Mouse (Mus musculus) megakaryocyte-erythroid progenitor cell, adult 5-6 weeks (primary cell): Measurements from ENCODE around the gene Zbtb4. TPM values are rescaled to one million over a fixed set of nuclear protein-coding genes. Genes with fewer than 3 reads are reported as not detected.
A peak's percentile ranks its signal among the peaks of the same experiment; 100 is the strongest.
"Not testable (repeated sequence)": the region's sequence is repeated elsewhere in the genome, so short reads cannot be mapped to it uniquely, and the experiment has no call there.

Experiments
- ATAC-seq: replicated peaks from 2 replicates; pipeline ENCODE4 v1.8.0; 2016; ENCODE audit warnings: mild to moderate bottlenecking, inconsistent platforms; ENCODE audit not compliant: severe bottlenecking, poor library complexity, low FRiP score, low TSS enrichment
- total RNA-seq, 2 experiments: library from RNA; stranded (forward) in 1 of 2; stranded (reverse) in 1 of 2; fragments of 200-1000, 215-1000 nt in 1 of 2; fragments of >200 nt in 1 of 2; fragmentation: Nextera tagmentation in 1 of 2; gene quantifications; 2 replicates each; pipeline ENCODE4 v1.2.3; 2014 to 2017

Gene Zbtb4
- total RNA-seq (2014; fragmentation: Nextera tagmentation) (2.8 and 4.0 TPM in 2 replicates), total RNA-seq (2017) (1.1 and 2.1 TPM in 2 replicates)

GRCm38 (mm10) chr11:69765221-69766125, at the start of gene Zbtb4:
Gene Zbtb4 (plus strand): TSS chr11:69765912.
- ATAC-seq: no peak

DNA sequence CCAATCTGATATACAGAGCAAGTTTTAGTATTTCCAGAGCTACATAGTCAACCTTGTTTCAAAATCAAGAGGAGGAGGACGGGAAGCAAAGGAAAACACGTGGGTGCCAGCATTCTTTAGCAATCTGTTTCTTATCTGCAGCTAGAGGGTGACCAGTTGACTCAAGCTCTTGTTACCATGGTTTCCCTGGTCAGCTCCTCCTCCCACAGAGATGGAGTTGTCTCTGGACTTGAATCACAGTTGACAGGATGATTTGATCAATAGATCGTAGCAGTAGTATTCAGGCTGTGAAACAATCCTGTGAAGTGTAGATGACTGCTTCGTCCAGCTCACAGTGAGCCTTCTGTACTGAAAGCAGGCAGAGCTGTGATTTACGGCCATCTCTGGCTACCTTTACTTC, 49.8 kb upstream of the Zbtb4 start:
- ATAC-seq: no peak

DNA sequence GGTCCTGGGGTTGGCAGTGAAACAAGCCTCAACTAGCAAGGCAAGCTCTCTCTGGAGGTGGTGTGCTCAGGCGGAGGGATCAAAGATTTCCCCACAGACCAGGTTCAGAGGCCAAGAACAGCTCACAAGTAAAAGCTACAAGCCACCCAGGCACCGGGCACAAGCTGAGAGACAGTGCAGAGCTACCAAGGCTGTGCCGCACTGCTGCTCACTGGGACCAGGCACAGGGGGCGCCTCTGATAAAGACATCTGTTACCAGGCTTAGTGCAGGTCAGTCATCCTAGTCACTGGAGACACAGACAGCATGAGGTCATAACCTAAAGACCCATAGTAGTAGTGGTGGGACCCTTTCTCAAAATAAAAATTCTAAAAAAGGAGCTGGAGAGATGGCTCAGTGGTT, 48.8 kb upstream of the Zbtb4 start:
- no peak for ATAC-seq

DNA sequence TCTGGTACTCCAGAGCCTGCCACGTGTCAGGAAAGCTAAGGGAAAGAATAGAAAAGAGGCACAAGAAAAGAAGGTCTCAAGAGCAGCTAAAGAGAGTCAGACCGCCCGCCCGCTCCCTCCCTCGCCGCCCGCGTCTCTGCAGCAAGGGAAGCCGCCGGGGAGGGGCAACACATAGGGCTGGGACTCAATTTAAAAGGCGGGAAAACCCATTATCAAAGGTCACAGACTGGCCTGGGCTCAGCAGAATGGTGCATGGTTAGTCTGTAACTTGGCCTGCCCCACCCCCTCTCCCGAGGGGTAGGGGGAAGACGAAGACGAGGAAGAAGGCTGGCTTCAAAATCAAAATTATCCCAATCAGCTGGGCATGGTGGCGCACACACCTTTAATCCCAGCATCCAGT, 47.1 kb upstream of the Zbtb4 start:
- no peak for ATAC-seq

GRCm38 (mm10) chr11:69719423-69719822, 46.3 kb upstream of the Zbtb4 start:
- ATAC-seq: no peak

GRCm38 (mm10) chr11:69720852-69721251, 44.9 kb upstream of the Zbtb4 start:
- no peak for ATAC-seq

DNA sequence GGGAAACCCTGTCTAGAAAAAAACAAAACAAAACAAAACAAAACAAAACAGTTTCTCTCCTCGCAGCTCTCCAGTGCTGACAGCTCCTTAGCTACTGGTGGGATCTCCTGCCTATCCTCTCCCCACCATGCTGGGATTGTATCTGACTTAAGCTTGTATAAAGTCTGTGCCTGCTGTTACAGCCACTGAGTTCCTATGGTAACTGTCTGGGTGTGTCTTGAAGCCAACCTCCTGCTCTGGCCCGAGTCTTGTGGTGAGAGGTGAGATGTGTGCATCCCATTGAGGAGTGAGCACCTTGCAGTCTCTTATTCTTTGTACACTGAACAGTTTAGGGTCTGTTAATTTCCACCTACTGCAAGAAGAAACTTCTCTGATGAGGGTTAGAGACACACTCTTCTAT, 42.6 kb upstream of the Zbtb4 start:
- ATAC-seq: no peak

- no peak for ATAC-seq
Measured at GRCm38 (mm10) chr11:69725951-69726350, 39.8 kb upstream of the Zbtb4 start.

DNA sequence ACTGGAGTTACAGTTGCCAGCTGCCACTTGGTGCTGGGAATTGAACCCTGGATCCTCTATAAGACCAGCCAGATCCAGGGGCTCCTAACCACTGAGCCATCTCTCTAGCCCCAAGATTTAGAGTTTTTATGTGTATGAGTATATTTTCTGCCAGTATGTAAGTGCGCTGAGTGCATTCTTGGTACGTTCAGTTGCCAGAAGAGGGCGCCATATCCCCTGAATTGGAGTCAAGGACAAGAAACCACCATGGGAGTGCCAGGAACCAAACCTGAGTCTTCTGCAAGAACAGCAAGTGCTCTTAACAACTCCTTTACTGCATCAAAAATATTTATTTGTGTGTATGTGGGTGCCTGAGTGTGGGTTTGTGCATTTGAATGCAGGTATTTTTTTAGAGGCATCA, 36.6 kb upstream of the Zbtb4 start:
- ATAC-seq: peak; percentile 65

GRCm38 (mm10) chr11:69731408-69731807, 34.3 kb upstream of the Zbtb4 start:
- ATAC-seq: not testable (repeated sequence)

DNA sequence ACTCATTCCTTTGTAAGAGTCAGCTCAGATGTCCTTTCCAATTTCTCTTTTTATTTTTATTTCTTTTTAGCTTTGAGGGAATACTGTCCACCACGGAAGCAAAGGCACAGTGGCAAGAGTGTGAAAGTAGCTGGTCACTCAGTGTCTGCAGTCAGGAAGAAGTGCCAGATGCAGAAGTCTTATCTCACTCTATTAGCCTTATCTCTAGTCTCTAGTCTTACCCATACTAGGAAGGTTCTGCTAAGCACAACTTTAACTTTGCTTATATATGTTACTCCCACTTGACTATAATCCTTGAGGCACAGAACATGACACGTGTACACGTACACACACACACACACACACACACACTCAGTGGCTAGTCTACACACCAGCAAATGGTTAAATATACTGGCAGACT, 14.1 kb upstream of the Zbtb4 start:
- ATAC-seq: peak; percentile 57

GRCm38 (mm10) chr11:69752686-69753085, 13.0 kb upstream of the Zbtb4 start:
- no peak for ATAC-seq

GRCm38 (mm10) chr11:69754233-69754632, 11.5 kb upstream of the Zbtb4 start:
- ATAC-seq: no peak

GRCm38 (mm10) chr11:69754701-69755100, 11.0 kb upstream of the Zbtb4 start:
- ATAC-seq: no peak

DNA sequence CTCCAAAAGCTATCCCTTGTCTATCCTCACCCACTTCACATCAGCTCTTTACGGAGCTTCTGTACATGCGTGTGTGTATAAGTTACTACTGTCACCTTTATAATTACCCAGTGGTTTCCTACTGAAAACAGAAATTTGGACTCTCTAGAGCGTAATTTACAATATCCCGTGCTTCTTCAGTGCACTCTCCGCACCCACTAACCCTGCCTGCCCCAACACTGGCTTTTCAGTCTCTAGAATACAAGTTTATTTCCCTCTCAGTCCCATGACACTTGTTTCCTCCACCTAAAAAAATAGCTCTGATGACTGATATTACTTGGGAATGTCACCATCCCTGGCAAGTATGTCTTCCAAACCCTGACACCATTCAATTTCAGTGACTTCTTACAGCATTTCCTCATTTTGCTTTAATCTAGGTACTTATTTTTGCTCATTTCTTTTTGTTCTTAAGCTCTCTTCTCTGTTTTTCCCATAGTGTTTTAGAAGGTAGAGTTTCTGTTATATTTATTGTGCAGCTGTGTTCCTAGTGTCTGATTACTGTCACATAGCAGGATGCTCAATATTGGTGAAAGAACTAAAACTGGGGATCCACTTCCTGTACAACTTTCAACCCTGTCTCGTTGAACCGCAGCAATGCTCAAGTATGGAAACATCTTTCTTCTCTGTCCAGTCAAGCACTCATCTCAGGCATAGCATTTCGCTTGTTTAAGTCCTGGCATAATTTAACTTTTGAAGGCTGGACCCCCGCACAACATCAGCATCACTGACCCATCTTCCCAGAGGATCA, 8.2 kb upstream of the Zbtb4 start:
- ATAC-seq: 0 out of 2 replicates have a peak, but pooled peaks have one; percentile 0

DNA sequence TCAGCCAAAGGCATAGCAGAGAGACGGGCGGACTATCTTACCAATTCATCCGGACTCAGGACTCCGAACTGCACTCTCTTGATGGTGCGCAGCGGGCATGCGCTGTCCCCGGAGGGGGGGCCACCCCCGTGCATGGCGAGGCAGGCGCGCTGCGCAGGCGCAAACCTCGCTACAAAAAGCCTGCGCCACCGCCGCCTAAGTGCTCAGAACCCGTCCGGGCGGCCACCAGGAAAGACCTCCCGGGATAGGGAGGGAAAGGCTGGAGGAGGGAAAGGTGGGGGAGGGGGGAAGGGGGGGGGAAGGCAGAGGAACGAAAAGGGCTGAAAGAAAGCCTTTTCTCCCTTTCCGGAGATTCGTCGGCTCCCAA, 7.6 kb upstream of the Zbtb4 start:
- peak; percentile 60 for ATAC-seq

DNA sequence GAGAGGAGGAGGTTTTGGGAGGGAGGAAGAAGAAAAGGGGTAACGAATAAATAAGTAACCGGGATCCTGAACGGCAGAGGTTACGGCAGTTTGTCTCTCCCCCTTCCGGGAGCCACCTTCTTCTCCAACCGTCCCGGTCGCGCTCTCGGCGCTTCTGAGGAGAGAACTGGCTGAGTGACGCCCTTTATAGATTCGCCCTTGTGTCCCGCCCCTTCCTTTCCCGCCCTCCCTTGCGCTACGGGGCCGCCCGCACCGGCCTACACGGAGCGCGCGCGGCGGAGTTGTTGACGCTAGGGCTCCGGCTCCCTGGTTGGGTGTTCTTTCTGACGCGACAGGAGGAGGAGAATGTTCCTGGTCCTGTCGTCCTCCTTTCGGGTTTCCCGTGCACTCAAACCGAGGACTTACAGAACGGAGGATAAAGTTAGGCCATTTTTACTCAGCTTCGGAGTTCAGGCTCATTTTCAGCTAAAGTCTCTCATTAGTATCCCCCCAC, 7.2 kb upstream of the Zbtb4 start, which contains the start of gene Polr2a:
TSS of gene Polr2a (minus strand) at position 160 of the 493 bp plus-strand sequence.
- ATAC-seq: peak; percentile 77

DNA sequence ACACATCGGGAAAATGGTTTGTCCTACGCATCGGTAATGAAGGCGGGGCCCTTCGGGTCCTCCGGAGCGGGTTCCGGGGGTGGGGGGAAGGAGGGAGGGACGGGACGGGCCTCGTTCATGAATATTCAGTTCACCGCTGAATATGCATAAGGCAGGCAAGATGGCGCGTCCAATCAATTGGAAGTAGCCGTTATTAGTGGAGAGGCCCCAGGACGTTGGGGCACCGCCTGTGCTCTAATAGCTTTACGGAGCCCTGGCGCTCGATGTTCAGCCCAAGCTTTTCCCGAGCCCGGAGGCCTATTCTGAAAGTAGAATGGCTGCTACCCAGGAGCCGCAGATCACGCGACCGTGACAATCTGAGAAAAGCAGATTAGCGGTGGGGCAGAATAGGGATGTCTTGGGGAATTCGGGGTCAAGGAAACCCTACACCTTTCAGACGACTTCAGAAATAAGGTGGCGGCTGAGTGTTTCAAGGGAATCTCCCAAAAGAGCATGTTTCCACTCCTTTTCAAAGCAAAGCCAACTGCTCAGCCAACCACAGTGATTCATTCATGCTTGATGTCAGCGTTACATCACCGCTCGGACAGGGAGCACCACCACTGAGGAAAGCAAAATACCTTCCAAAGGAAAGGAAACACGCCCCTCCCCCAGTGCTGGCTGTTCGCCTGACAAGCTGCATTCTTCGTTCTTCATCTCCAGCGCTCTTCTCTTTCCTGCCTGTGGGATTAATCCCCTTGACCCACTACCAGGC, 6.6 kb upstream of the Zbtb4 start:
- ATAC-seq: peak; percentile 68

DNA sequence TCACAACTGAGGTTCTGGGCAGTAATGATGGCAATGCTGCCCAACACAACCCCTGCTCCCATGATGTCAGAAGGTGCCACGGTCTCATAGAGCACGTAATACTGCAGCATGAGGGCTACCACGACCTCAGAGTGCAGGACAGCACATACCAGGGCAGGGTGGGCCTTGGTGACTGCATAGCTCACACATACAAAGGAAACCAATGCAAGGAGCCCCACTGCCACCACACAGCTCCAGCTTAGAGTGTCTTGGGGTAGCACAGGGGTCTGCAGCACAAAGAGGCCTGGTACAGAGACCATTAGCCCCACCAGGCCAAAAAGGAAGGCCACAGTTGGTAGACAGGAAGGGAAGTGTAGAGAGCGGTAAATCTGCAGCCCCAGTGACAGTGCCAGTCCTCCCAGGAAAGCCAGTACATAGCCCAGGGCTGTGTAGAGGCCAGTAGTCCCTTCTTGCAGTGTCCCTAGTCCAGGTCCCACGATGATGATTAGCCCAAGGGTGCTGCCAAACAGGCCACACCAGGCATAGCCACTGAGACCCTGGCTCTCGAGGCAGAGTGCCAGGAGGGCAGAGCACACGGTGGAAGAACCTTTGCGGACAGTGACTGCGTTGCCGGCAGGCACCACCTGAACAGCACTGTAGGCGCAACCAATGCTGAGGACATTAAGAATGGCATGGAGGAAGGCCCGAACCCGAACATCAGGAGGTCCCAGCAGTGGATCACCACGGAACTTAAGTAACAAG, 5.4 kb upstream of the Zbtb4 start:
- ATAC-seq: no peak
